Mouse (Mus musculus): ENCODE measurements around the gene Notch4. TPM values are rescaled to one million over a fixed set of nuclear protein-coding genes. Genes with fewer than 3 reads are reported as not detected.
A peak's percentile ranks its signal among the peaks of the same experiment; 100 is the strongest.

The Notch4 gene
- polyA plus RNA-seq, 2 experiments from 2014 or later: 0.09 to 1.1 TPM

DNA sequence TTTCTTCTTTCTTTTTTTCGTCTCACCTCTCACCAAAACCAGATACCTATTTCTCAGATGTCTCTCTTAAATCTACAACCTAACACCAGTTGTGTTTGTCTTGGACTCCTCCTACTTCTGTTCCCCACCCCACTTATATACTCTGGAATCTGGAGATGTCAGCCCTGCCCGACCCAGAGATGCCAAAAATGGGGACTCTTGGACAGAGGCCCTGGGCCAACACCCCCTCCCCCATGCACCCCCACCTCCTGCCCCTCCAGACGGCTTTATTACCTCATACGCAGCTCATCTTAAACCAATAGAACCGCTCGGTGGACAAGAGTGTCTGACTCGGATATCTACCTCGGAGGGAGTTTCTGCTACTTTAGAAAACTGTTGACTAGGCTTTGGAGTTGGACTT lies 32.0 kb downstream of the Notch4 start:
- no peak for ATAC-seq

GRCm38 (mm10) chr17:34597566-34598095 lies 33.6 kb downstream of the Notch4 start, which contains the start of gene Ager:
TSS of gene Ager (plus strand) at chr17:34597862.
- ATAC-seq: no peak

DNA sequence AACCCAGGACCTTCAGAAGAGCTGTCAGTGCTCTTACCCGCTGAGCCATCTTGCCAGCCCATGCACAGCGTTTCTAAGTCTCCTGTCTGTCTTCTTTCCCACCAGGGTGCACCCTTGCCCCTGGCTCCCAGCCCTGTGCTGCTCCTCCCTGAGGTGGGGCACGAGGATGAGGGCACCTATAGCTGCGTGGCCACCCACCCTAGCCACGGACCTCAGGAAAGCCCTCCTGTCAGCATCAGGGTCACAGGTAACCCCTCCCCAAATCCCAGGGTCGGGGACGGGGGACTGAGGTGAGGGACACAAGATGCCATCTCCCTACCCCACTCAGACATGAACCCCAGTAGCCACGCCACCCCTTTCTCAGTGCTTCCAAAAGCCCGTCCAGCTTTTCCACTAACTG lies 35.8 kb downstream of the Notch4 start:
- ATAC-seq: no peak

DNA sequence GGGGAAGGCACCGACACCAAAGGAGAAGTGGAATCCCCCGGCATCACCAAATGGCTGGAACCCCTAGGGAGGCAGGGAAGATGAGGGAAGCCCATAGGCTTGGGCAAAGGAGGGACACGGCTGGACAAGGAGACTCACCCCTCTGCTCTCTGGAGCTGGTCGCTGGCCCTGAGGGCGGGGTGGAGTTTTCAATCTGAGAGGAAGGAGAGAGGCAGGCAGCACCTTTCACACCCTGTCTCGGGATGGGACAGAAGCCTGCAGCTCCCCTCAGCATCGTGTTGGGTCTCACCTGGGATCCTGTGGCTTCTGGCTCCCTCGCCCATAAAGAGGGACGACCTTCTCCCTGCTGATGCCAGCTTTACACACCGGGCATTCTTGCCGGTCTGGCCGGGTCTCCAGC lies 37.7 kb downstream of the Notch4 start:
- no peak for ATAC-seq

DNA sequence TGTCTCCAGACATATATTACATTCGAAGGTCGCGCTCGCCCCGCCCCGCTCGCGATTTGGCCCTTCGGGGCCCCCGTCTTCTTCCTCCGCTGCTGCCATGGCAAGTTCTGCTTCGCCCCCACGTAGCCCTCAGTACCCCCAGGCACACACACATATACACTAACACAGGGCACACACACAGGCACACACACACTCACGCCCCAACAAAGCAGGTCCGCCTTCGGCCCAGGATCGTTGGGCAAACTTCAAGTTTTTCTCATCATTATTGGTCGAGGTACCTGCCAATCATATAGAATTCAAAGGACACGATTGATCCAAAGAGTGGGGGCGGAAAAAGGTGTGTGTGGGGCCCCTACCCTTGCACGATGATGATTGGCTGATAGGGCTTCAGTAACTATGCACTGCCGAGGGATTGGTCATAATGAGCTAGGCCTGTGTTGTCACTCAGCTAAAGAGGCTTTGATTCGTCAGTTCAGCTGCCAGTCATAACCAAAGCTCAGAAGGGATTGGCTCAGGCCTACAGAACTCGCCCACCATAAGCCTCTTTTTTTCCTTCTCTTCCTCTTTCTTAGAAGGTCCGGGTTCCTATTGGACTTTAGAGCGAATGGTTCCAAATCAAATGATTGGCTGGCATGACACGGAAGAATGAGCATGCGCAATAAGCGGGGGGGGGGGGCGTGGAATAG lies 39.5 kb downstream of the Notch4 start, which contains the start of gene Rnf5:
Gene Rnf5 (minus strand): TSS at position 316 of the 686 bp plus-strand sequence.
- peak; percentile 83 for ATAC-seq

GRCm38 (mm10) chr17:34604061-34604508 lies 40.0 kb downstream of the Notch4 start, which contains the start of gene Agpat1:
TSS of gene Agpat1 (plus strand) at chr17:34604262.
- ATAC-seq: peak; percentile 73

DNA sequence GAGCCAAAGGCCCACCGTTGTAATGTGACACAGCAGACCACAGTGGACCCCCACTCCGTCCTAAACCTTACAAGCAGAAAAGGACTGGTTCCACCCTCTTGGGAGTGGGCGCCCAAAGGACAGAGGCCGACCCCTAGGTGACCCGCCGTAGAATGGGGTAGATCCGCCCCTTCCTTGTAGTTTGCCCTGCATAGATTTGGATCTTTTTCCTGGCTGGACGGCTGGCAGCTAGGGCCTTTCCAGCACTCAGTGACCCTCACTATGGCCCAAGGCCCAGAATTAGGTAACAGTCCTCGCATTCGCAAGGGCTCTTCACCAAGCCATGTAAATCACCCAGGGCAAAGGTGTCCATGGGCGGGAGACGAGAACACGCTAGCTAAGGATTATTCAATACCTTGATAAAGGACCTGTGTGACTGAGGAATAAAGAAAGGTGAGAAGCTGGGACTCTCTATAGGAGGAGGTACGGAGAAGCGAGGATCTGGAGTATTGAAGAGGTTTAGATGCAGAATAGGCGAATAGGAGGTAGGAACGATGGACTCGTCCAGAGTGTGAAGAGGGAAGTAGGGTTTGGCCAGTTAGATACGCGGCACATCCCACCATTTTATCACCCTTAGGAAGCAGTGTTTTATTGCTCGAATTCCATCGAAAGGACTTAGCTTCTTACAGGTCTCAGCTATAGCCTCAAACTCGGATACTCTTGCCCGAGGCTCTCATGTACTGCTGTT lies 40.6 kb downstream of the Notch4 start:
- ATAC-seq: no peak

DNA sequence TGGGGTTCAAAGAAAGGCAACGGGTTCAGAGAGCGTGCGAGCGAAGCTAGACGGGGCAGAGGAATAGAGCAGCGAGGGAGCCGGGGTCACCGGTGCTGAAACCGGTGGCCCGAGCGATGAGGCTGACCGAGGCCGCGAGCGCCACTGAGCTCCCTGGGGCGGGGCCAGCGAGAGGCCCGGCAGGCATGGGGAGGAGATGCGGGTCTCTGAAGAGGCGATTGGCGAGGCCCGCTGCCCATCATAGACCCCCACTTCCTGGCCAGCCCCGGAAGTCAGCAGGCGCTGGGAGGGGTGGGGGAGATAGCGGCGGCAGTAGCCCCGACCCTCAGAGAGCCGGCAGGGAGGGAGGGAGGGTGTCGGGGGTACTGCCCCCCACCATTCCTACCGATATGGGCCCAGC lies 41.5 kb downstream of the Notch4 start:
- ATAC-seq: peak; percentile 23

DNA sequence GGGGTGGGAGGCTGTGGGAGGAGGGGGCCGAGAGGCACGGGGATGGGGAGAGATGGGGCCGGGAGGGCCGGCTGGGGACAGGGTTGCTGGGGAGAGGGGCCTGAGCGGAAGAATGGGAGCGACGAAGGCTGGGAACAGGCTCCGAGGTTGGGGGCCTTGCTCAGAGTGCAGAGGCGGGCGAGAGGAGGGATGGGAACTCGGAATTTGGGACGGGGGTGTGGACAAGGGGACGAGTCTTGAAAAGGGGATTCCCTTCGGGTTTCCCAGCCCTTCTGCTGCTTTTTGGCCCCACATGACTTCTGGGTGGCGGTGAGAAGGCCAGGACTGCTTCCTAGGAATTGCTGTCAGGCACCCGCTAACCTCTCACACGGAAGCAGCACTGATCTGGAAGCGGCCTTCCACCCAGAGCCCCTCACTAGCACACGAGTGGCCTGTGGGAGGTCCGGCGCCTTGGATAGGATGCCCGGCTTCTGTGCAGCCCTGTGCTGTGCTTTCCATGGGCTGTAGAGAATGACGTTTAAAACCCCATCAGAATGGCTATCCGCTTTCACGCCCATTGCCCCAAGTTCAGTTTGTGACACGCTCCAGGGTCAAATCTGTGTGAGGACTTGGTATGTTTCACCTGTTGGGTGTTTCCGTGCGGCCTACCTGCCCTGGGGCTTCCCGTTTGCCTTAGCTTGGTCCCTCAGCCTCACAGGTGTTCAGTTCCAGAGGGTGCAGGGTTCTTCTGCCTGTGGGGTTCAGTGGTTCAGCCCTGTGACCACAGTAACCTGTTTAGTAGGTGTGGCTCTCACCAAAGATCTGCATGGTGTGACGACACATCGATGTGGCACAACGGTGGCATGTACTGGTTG lies 42.3 kb downstream of the Notch4 start:
- ATAC-seq: no peak

DNA sequence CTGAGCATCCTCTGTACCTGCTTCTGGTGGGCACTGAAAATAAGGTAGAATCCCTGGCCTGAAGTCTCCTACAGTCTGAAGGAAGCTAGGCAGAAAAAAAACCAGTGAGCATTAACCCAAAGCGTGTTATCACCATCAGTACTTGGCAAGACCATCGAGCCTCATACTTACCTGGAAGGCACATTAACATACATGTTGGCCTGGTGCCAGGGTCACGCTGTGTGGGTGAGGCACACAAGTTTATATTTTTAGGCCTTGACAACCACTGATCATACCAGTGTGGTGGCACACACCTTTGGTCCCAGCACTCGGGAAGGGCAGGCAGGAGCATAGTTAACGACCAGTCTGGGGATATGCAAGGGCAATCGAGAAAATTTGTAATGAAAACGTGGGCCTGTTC lies 43.9 kb downstream of the Notch4 start:
- no peak for ATAC-seq

DNA sequence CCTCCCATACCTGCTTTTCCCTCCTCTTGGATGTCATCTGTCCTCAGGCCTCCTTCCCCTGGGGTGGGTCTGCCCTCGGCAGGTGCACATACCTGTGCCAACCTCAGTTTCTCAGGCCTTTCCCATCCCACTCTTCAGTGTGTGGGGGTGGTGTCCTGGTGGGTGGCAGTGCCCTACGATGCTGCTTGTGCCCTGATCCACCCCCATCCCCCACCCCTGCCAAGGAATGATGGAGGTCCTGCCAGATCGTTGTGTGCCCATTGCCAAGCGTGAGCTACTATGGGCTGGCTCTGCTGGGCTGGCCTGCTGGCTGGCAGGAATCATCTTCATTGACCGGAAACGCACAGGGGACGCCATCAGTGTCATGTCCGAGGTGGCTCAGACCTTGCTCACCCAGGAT lies 47.0 kb downstream of the Notch4 start:
- no peak for ATAC-seq

- no peak for ATAC-seq
Observed at GRCm38 (mm10) chr17:34613054-34613645, 49.1 kb downstream of the Notch4 start.

- no peak for ATAC-seq
Observed at GRCm38 (mm10) chr17:34613830-34614229, 49.8 kb downstream of the Notch4 start.

DNA sequence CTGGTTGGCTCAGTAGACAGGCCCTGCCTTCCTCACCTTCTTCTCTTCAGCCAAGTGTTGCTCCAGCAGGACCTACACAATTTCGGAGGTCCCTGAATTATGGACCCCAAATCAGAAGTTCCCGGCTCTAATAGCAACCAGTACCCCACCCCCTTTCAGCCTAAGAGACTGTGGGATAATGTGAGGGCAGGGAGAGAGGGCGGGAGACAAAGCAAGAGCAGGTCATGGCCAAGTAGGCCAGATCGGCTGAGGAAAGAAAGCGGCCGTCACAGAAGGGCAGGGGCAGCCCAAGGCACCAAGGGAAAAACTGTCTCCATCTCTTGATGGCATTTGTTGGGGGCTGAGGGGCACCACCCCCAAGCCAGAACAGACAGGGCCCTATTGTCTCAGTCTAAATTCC lies 51.8 kb downstream of the Notch4 start, which contains the start of gene Egfl8:
Gene Egfl8 (minus strand): TSS at position 101 of the 400 bp plus-strand sequence.
- ATAC-seq: no peak

DNA sequence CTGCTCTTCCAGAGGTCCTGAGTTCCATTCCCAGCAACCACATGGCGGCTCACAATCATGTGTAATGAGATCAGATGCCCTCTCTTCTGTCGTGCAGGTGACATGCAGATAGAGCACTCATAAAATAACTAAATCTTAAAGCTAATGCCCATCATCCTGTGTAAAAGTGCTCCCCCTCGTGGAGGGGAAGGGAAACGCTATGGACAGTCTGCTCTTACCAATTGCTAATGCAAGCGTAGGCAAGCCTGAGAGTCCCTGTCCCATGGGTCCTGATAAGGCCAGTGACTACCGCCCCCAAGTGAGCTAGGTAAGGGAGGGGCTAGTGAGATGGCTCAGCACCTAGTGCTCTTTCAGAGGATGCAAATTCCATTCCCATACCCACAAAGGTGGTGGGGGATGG lies 54.9 kb downstream of the Notch4 start:
- ATAC-seq: peak; percentile 84

GRCm38 (mm10) chr17:34621006-34621405 lies 56.9 kb downstream of the Notch4 start:
- no peak for ATAC-seq

- no peak for ATAC-seq
Observed at GRCm38 (mm10) chr17:34623161-34623560, 59.1 kb downstream of the Notch4 start.

- no peak for ATAC-seq
Observed at GRCm38 (mm10) chr17:34624981-34625380, 60.9 kb downstream of the Notch4 start.

DNA sequence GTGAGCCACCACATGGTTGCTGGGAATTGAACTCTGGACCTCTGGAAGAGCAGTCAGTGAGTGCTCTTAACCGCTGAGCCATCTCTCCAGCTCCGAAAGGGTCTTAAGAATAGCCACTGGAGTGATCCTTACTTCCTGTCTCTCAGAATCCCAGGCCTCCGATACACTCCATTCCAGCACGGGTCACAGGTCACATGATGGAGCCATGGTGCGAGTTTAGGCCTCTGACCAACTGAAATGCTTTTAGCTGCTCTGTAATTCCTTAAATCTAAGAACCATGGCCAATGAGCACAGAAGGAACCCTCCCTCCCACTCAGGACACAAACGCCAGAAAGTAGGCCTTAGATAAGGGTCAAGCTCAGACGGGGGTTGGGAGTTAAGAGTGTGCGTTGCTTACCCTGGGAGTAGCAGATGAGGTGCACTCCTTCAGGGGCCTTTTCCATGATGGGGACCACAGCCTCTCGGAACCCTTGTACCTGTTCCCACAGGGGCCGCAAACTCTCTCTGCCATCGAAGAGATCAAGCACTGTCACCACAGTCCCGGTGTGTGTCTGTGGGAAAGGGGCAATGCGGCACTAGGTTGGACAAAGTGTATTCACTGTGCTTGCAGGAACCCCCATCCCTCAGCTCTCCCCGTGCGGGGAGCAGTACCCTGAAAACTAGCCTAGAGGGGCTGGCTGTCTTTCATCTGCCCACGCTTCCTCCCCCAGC lies 62.1 kb downstream of the Notch4 start:
- no peak for ATAC-seq

DNA sequence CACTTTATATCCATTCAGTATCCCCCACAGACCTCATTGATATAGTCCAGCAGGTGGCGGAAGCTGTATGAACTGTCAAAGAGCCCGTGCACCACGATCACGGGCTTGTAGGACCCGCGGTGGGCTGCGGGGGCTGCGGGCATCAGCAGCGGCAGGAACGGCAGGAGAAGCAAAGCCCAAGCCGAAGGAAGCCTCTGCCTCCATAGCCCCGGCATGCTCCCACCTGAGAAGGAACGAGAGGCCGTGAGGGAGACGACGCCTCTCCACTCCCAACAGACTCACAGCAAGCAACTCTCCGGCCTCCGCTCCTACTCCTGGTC lies 62.7 kb downstream of the Notch4 start:
- ATAC-seq: peak; percentile 19

GRCm38 (mm10) chr17:34627093-34627942 lies 63.2 kb downstream of the Notch4 start:
- ATAC-seq: peak; percentile 62
